Mouse (Mus musculus) cerebellum, postnatal 4 days (tissue): Measurements from ENCODE around the gene Gm12886.

Experiments
- DNase-seq, 2 experiments: peaks; one replicate each; pipeline ENCODE4 v3.0.0; 2022; ENCODE audit warnings: low spot score in 2 of 2, mixed read lengths in 1 of 2

Gene Gm12886

DNA sequence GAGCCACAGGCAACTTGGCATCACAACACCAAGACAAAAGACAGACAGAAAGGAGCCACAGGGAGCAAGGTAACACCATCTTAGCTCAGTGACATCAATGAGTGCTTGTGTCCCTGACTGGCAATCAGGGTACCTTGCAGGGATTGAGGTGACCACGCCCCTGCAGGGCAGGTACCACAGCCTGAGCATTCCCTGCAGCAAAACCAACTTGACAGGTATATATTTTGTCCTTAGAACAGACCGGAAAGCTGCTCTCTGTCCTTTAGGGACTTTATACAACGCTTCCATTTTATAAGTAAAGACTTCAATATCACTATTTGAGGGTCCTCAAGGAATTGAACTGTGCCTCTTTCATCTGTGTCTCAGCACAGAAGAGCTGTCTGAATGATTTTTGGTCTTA, at the start of gene Gm12886:
TSS of gene Gm12886 (minus strand) at position 101 of the 400 bp plus-strand sequence.
- no peak for DNase-seq
